Mouse (Mus musculus): ENCODE results near the gene Ski. TPM values are rescaled to one million over a fixed set of nuclear protein-coding genes. Genes with fewer than 3 reads are reported as not detected.

Gene Ski
- total and polyA plus RNA-seq, 2 experiments from 2014 or later = 8.8 to 69.8 TPM

- Histone ChIP-seq H3K9ac (replicated peaks; ENCODE audit: low read length) (0 out of 2 replicates have a peak overlapping the region, but pooled peaks have one; percentile 24), H3K4me3 (ENCODE audit: low read length) (no peak overlapping the region), H3K9me3 (ENCODE audit: low read length) (no peaks in the 10 kb centered on the region), H3K4me2 (ENCODE audit: low read depth, low read length) (no peak overlapping the region), H3K27ac (peak overlapping the region; percentile 56; the same call in 1 of the 2 replicates), H3K4me1 (ENCODE audit: insufficient read depth, low read length) (peaks cover 12% of the 10 kb centered on the region), H3K36me3 (ENCODE audit: insufficient read depth, low read length) (no peaks in the 10 kb centered on the region), H3K27me3 (ENCODE audit: insufficient read depth, low read length) (no peaks in the 10 kb centered on the region)
- ATAC-seq (no peak), DNase-seq (ENCODE audit: low spot score) (no peak)
- TF ChIP-seq CTCF (IDR thresholded peaks at IDR 0.05; ENCODE audit: low read depth) = no peak
- 72% methylated on average over 6 of the region's 6 CpGs for WGBS
Observed at GRCm38 (mm10) chr4:155121915-155122443, 100.4 kb downstream of the Ski start.

GRCm38 (mm10) chr4:155121222-155121621 lies 101.2 kb downstream of the Ski start:
- H3K27me3 ChIP-seq (ENCODE audit: insufficient read depth, low read length) = no peaks in the 10 kb centered on the region
- H3K9me3 ChIP-seq (ENCODE audit: low read length) = no peaks in the 10 kb centered on the region
- H3K4me1 ChIP-seq (ENCODE audit: insufficient read depth, low read length) = peaks cover 8% of the 10 kb centered on the region
- no peak overlapping the region for H3K4me2 ChIP-seq (ENCODE audit: low read depth, low read length)
- DNase-seq (ENCODE audit: low spot score) (no peak), ATAC-seq (no peak)
- H3K36me3 ChIP-seq (ENCODE audit: insufficient read depth, low read length) = no peaks in the 10 kb centered on the region
- no peak overlapping the region for H3K9ac ChIP-seq (replicated peaks; ENCODE audit: low read length)
- H3K4me3 ChIP-seq (ENCODE audit: low read length) = no peak overlapping the region
- 74% methylated on average over 6 of the region's 6 CpGs for WGBS
- H3K27ac ChIP-seq = no peak overlapping the region
- no peak for TF ChIP-seq CTCF (IDR thresholded peaks at IDR 0.05; ENCODE audit: low read depth)

- ATAC-seq (no peak), DNase-seq (ENCODE audit: low spot score) (no peak)
- no peak overlapping the region for H3K27ac ChIP-seq
- H3K9ac ChIP-seq (replicated peaks; ENCODE audit: low read length) = no peak overlapping the region
- no peak overlapping the region for H3K4me3 ChIP-seq (ENCODE audit: low read length)
- no peaks in the 10 kb centered on the region for H3K27me3 ChIP-seq (ENCODE audit: insufficient read depth, low read length)
- H3K36me3 ChIP-seq (ENCODE audit: insufficient read depth, low read length) = no peaks in the 10 kb centered on the region
- no peak overlapping the region for H3K4me2 ChIP-seq (ENCODE audit: low read depth, low read length)
- TF ChIP-seq CTCF (IDR thresholded peaks at IDR 0.05; ENCODE audit: low read depth) = no peak
- peaks cover 8% of the 10 kb centered on the region for H3K4me1 ChIP-seq (ENCODE audit: insufficient read depth, low read length)
- H3K9me3 ChIP-seq (ENCODE audit: low read length) = no peaks in the 10 kb centered on the region
- WGBS = 89% methylated on average over 5 of the region's 5 CpGs
Observed at GRCm38 (mm10) chr4:155120583-155120982, 101.8 kb downstream of the Ski start.

- H3K9me3 ChIP-seq (ENCODE audit: low read length) = no peaks in the 10 kb centered on the region
- no peaks in the 10 kb centered on the region for H3K27me3 ChIP-seq (ENCODE audit: insufficient read depth, low read length)
- DNase-seq (ENCODE audit: low spot score) (no peak), ATAC-seq (no peak)
- no peak overlapping the region for H3K4me2 ChIP-seq (ENCODE audit: low read depth, low read length)
- H3K9ac ChIP-seq (replicated peaks; ENCODE audit: low read length) = no peak overlapping the region
- H3K36me3 ChIP-seq (ENCODE audit: insufficient read depth, low read length) = no peaks in the 10 kb centered on the region
- H3K4me3 ChIP-seq (ENCODE audit: low read length) = no peak overlapping the region
- H3K4me1 ChIP-seq (ENCODE audit: insufficient read depth, low read length) = peaks cover 8% of the 10 kb centered on the region
- 88% methylated on average over 7 of the region's 7 CpGs for WGBS
- no peak overlapping the region for H3K27ac ChIP-seq
- TF ChIP-seq CTCF (IDR thresholded peaks at IDR 0.05; ENCODE audit: low read depth) = no peak
Observed at GRCm38 (mm10) chr4:155120038-155120437, 102.4 kb downstream of the Ski start.

GRCm38 (mm10) chr4:155118278-155118677 lies 104.1 kb downstream of the Ski start:
- ATAC-seq (no peak), DNase-seq (ENCODE audit: low spot score) (no peak)
- H3K9me3 ChIP-seq (ENCODE audit: low read length) = no peaks in the 10 kb centered on the region
- no peaks in the 10 kb centered on the region for H3K27me3 ChIP-seq (ENCODE audit: insufficient read depth, low read length)
- WGBS = 56% methylated on average over 10 of the region's 10 CpGs
- no peak overlapping the region for H3K4me3 ChIP-seq (ENCODE audit: low read length)
- no peaks in the 10 kb centered on the region for H3K36me3 ChIP-seq (ENCODE audit: insufficient read depth, low read length)
- no peak overlapping the region for H3K4me2 ChIP-seq (ENCODE audit: low read depth, low read length)
- no peak for TF ChIP-seq CTCF (IDR thresholded peaks at IDR 0.05; ENCODE audit: low read depth)
- H3K4me1 ChIP-seq (ENCODE audit: insufficient read depth, low read length) = peaks cover 8% of the 10 kb centered on the region
- H3K27ac ChIP-seq = no peak overlapping the region
- no peak overlapping the region for H3K9ac ChIP-seq (replicated peaks; ENCODE audit: low read length)

- no peaks in the 10 kb centered on the region for H3K36me3 ChIP-seq (ENCODE audit: insufficient read depth, low read length)
- H3K27ac ChIP-seq = no peak overlapping the region
- H3K9ac ChIP-seq (replicated peaks; ENCODE audit: low read length) = no peak overlapping the region
- no peak for TF ChIP-seq CTCF (IDR thresholded peaks at IDR 0.05; ENCODE audit: low read depth)
- H3K9me3 ChIP-seq (ENCODE audit: low read length) = no peaks in the 10 kb centered on the region
- no peaks in the 10 kb centered on the region for H3K27me3 ChIP-seq (ENCODE audit: insufficient read depth, low read length)
- peaks cover 4% of the 10 kb centered on the region; the same call in 1 of the 2 replicates for H3K4me1 ChIP-seq (ENCODE audit: insufficient read depth, low read length)
- H3K4me3 ChIP-seq (ENCODE audit: low read length) = no peak overlapping the region
- H3K4me2 ChIP-seq (ENCODE audit: low read depth, low read length) = no peak overlapping the region
- no peak for DNase-seq (ENCODE audit: low spot score)
- ATAC-seq = no peak
- 80% methylated on average over 6 of the region's 6 CpGs for WGBS
Observed at GRCm38 (mm10) chr4:155117396-155117978, 104.9 kb downstream of the Ski start.

- H3K4me3 ChIP-seq (ENCODE audit: low read length) = no peak overlapping the region
- no peak for DNase-seq (ENCODE audit: low spot score)
- 80% methylated on average over 4 of the region's 4 CpGs for WGBS
- no peaks in the 10 kb centered on the region for H3K27me3 ChIP-seq (ENCODE audit: insufficient read depth, low read length)
- H3K9me3 ChIP-seq (ENCODE audit: low read length) = no peaks in the 10 kb centered on the region
- H3K27ac ChIP-seq = no peak overlapping the region
- no peak overlapping the region for H3K4me2 ChIP-seq (ENCODE audit: low read depth, low read length)
- no peak for ATAC-seq
- H3K36me3 ChIP-seq (ENCODE audit: insufficient read depth, low read length) = no peaks in the 10 kb centered on the region
- TF ChIP-seq CTCF (IDR thresholded peaks at IDR 0.05; ENCODE audit: low read depth) = no peak
- H3K9ac ChIP-seq (replicated peaks; ENCODE audit: low read length) = no peak overlapping the region
- no peaks in the 10 kb centered on the region for H3K4me1 ChIP-seq (ENCODE audit: insufficient read depth, low read length)
Observed at GRCm38 (mm10) chr4:155116607-155117006, 105.8 kb downstream of the Ski start.
